ENCODE assay signal across 8 mouse cellular contexts in genomic region chr1:155741988-155742387, GRCm38 (mm10). TPM values are rescaled to one million over a fixed set of nuclear protein-coding genes. Genes with fewer than 3 reads are reported as not detected.
A peak's percentile ranks its signal among the peaks of the same experiment; 100 is the strongest.
DNase-seq lines count a peak whose midpoint lies in the region; ATAC-seq and TF ChIP-seq lines count a peak whose summit lies in the region.

No protein-coding gene starts in this region.

- TF ChIP-seq CTCF in C2C12 (IDR thresholded peaks at IDR 0.05; ENCODE audit: control insufficient read depth, insufficient read depth, insufficient read length): no peak
- TF ChIP-seq CTCF in kidney, postnatal 0 days (IDR thresholded peaks at IDR 0.05; ENCODE audit: low read depth): no peak

- peak; percentile 5 to 36 for DNase-seq in adrenal gland, adult (ENCODE audit: inconsistent age in 2 of 2, low spot score in 1 of 2)
- DNase-seq in adrenal gland, adult 2 months: no peak
- peak; percentile 84 for DNase-seq in forebrain, embryonic 11.5 days (ENCODE audit: low spot score)
- no peak for DNase-seq in kidney, postnatal 0 days (ENCODE audit: low spot score)
- peak; percentile 85 for DNase-seq in neural tube, embryonic 10.5 days (ENCODE audit: extremely low spot score, low spot score)
- no peak for DNase-seq in right cerebral cortex, postnatal 14 days
- DNase-seq in frontal cortex, postnatal 14 days (ENCODE audit: low spot score in 2 of 2): no peak

- ATAC-seq in forebrain, embryonic 11.5 days (replicated peaks; ENCODE audit: low FRiP score): peak; percentile 77
- ATAC-seq in kidney, postnatal 0 days (replicated peaks; ENCODE audit: low FRiP score, low read depth): peak; percentile 49

- no peak overlapping the region for H3K27ac ChIP-seq in forebrain, embryonic 11.5 days (ENCODE audit: low read depth, low read length)
- no peak overlapping the region for H3K27ac ChIP-seq in kidney, postnatal 0 days

- H3ac ChIP-seq in C2C12 (ENCODE audit: control insufficient read depth, insufficient read length, low read depth): peak overlapping the region; percentile 48

- H3K4me2 ChIP-seq in forebrain, embryonic 11.5 days (ENCODE audit: low read depth, low read length, severe bottlenecking): peak overlapping the region; percentile 96
- peak overlapping the region; percentile 97 for H3K4me2 ChIP-seq in kidney, postnatal 0 days (ENCODE audit: low read length)

- peaks cover 69% of the 10 kb centered on the region for H3K27me3 ChIP-seq in C2C12 (ENCODE audit: control insufficient read depth, insufficient read depth, insufficient read length)
- peaks cover 88% of the 10 kb centered on the region for H3K27me3 ChIP-seq in forebrain, embryonic 11.5 days (ENCODE audit: control insufficient read depth, insufficient read depth, low read length)
- peaks cover 85% of the 10 kb centered on the region for H3K27me3 ChIP-seq in kidney, postnatal 0 days (ENCODE audit: insufficient read depth, low read length)

- no peaks in the 10 kb centered on the region for H3K9me3 ChIP-seq in forebrain, embryonic 11.5 days (ENCODE audit: control insufficient read depth, low read length)
- no peaks in the 10 kb centered on the region for H3K9me3 ChIP-seq in kidney, postnatal 0 days (replicated peaks; ENCODE audit: low read length)

- H3K79me2 ChIP-seq in C2C12 (ENCODE audit: control insufficient read depth, insufficient read depth): no peaks in the 10 kb centered on the region

- under 1% methylated on average over 26 of the region's 26 CpGs for WGBS in forebrain, embryonic 11.5 days
- under 1% methylated on average over 26 of the region's 26 CpGs for WGBS in kidney, postnatal 0 days

- peak overlapping the region; percentile 39 for H3K9ac ChIP-seq in forebrain, embryonic 11.5 days (ENCODE audit: low read length)
- 0 out of 2 replicates have a peak overlapping the region, but pooled peaks have one; percentile 37 for H3K9ac ChIP-seq in kidney, postnatal 0 days (ENCODE audit: low read depth, low read length)

- H3K36me3 ChIP-seq in C2C12 (ENCODE audit: control insufficient read depth, insufficient read depth): no peaks in the 10 kb centered on the region
- no peaks in the 10 kb centered on the region for H3K36me3 ChIP-seq in forebrain, embryonic 11.5 days (ENCODE audit: control insufficient read depth, insufficient read depth, low read length)
- H3K36me3 ChIP-seq in kidney, postnatal 0 days (ENCODE audit: insufficient read depth, low read length): no peaks in the 10 kb centered on the region

- peaks cover 24% of the 10 kb centered on the region for H3K4me1 ChIP-seq in forebrain, embryonic 11.5 days (replicated peaks; ENCODE audit: control insufficient read depth, insufficient read depth, low read length)
- peaks cover 18% of the 10 kb centered on the region for H3K4me1 ChIP-seq in kidney, postnatal 0 days (replicated peaks; ENCODE audit: insufficient read depth, low read length)

- H3K79me3 ChIP-seq in C2C12 (ENCODE audit: low read depth): no peaks in the 10 kb centered on the region

- peak overlapping the region; percentile 11 for H3K4me3 ChIP-seq in C2C12 (ENCODE audit: insufficient read depth, poor library complexity, severe bottlenecking)
- peak overlapping the region; percentile 49 for H3K4me3 ChIP-seq in forebrain, embryonic 11.5 days (ENCODE audit: low read depth, low read length)
- peak overlapping the region; percentile 50 for H3K4me3 ChIP-seq in kidney, postnatal 0 days (replicated peaks; ENCODE audit: low read depth, low read length)

TF ChIP-seq in C2C12, 6 proteins besides CTCF, POLR2A, EP300 and RAD21:
- TF ChIP-seq MYOD1 (IDR thresholded peaks at IDR 0.05; ENCODE audit: control insufficient read depth, insufficient read length, low read depth) (no peak), FOSL1 (IDR thresholded peaks at IDR 0.05; ENCODE audit: insufficient read depth, low read length, poor library complexity, severe bottlenecking) (no peak), MYOG (IDR thresholded peaks at IDR 0.05; ENCODE audit: control insufficient read depth, extremely low read depth, insufficient read length) (no peak), CEBPB (IDR thresholded peaks at IDR 0.05; ENCODE audit: low read depth) (no peak), USF1 (IDR thresholded peaks at IDR 0.05; ENCODE audit: low read depth) (no peak), MAX (IDR thresholded peaks at IDR 0.05) (no peak)

RNA-seq across cellular contexts. Expression of gene Lhx4, which starts 9.5 kb away (rescaled TPM):
- under 1 TPM in 1 of 2 experiments, not detected in 1; 0.10 TPM for total RNA-seq in adrenal gland, adult 2 months (2021)
- 0.02 TPM in 1 of 2 replicates, not detected in the other for polyA plus RNA-seq in adrenal gland, adult 2 months (2012; rRNA removed)
- not detected for polyA plus RNA-seq in C2C12 (2012; fragmentation: generic; extraction: Trizol)
- polyA plus RNA-seq in forebrain, embryonic 11.5 days (2014; fragmentation: Nextera tagmentation; extraction: Ambion mirVana): 0.07 and 0.08 TPM in 2 replicates
- not detected in 2 replicates for polyA plus RNA-seq in kidney, postnatal 0 days (2015; fragmentation: Nextera tagmentation; extraction: Ambion mirVana)

Comparison
In these comparisons a context has a peak if more than half of its experiments do, and no peak if none do; other contexts are left out.
1. DNase-seq: peak in adrenal gland, adult (2 of 2), forebrain, embryonic 11.5 days (single experiment) and neural tube, embryonic 10.5 days (single experiment); none in adrenal gland, adult 2 months (single experiment), kidney, postnatal 0 days (single experiment), right cerebral cortex, postnatal 14 days (single experiment) and frontal cortex, postnatal 14 days (0 of 2).
2. Peak in every context shown above with its lines, with median percentiles within 50 percentile points of each other: H3K4me3 ChIP-seq.